Mouse (Mus musculus) kidney, embryonic 16.5 days (tissue): Measurements from ENCODE around the gene Wfdc15a. TPM values are rescaled to one million over a fixed set of nuclear protein-coding genes. Genes with fewer than 3 reads are reported as not detected.

ENCODE experiments used
- ATAC-seq: fragments of 200-750 bp; cut with Nextera tagmentation; 2 replicates; pipeline ENCODE4 v1.8.0; 2017; ENCODE audit warnings: moderate TSS enrichment; ENCODE audit not compliant: low FRiP score, low TSS enrichment
- H3K27ac ChIP-seq: fragments of 300-500 bp; sonication (generic); 2 replicates; pipeline ENCODE4 v1.5.1; 2014; ENCODE audit warnings: low read length
- H3K27me3 ChIP-seq: fragments of 300-500 bp; sonication (generic); 2 replicates; pipeline ENCODE4 v1.6.1; 2014; ENCODE audit warnings: low read length, control low read depth, mixed read lengths; ENCODE audit not compliant: insufficient read depth
- H3K36me3 ChIP-seq: fragments of 300-500 bp; sonication (generic); 2 replicates; pipeline ENCODE4 v1.6.1; 2014; ENCODE audit warnings: low read length, control low read depth, mixed read lengths; ENCODE audit not compliant: insufficient read depth
- H3K4me1 ChIP-seq: fragments of 300-500 bp; sonication (generic); 2 replicates; pipeline ENCODE4 v1.6.1; 2014; ENCODE audit warnings: low read length, control low read depth, mixed read lengths; ENCODE audit not compliant: insufficient read depth
- H3K4me2 ChIP-seq: fragments of 300-500 bp; sonication (generic); replicated peaks from 2 replicates; pipeline ENCODE4 v1.6.1; 2014; ENCODE audit warnings: low read depth, low read length
- H3K4me3 ChIP-seq: fragments of 300-500 bp; sonication (generic); 2 replicates; pipeline ENCODE4 v1.5.1; 2014; ENCODE audit warnings: mild to moderate bottlenecking, low read length
- H3K9ac ChIP-seq: fragments of 300-500 bp; sonication (generic); replicated peaks from 2 replicates; pipeline ENCODE4 v1.6.1; 2014; ENCODE audit warnings: low read length
- H3K9me3 ChIP-seq: fragments of 300-500 bp; sonication (generic); 2 replicates; pipeline ENCODE4 v1.6.1; 2016; ENCODE audit warnings: low read length, control low read depth
- WGBS: fragments of 180-500 bp; shearing (Covaris S2); extraction: QIAGEN DNeasy Blood & Tissue Kit; methylation state at CpG from one replicate; pipeline ENCODE4 v1.1.7; 2014; 5-methylcytosine and 5-hydroxymethylcytosine counted together
- polyA plus RNA-seq: library from polyadenylated mRNA; unstranded; fragments of >200 nt; fragmentation: Nextera tagmentation; extraction: Ambion mirVana; gene quantifications from 2 replicates; pipeline ENCODE4 v1.2.1, GENCODE M21; 2015

Gene Wfdc15a
- polyA plus RNA-seq, 1 experiment from 2014 or later: not detected

- peaks cover 15% of the 10 kb centered on the region for H3K4me1 ChIP-seq
- H3K9me3 ChIP-seq: no peaks in the 10 kb centered on the region
- ATAC-seq: peak; percentile 43; the same call in 1 of the 2 replicates
- peak overlapping the region; percentile 56 for H3K4me2 ChIP-seq
- no peaks in the 10 kb centered on the region for H3K36me3 ChIP-seq
- WGBS: 10% methylated on average over 90 of the region's 90 CpGs
- no peak overlapping the region; the same call in 1 of the 2 replicates for H3K9ac ChIP-seq
- H3K27ac ChIP-seq: no peak overlapping the region
- H3K27me3 ChIP-seq: peaks cover 60% of the 10 kb centered on the region
- H3K4me3 ChIP-seq: peak overlapping the region; percentile 34
These were observed 32.0 kb downstream of the Wfdc15a start for GRCm38 (mm10) chr2:164167752-164168570.

DNA sequence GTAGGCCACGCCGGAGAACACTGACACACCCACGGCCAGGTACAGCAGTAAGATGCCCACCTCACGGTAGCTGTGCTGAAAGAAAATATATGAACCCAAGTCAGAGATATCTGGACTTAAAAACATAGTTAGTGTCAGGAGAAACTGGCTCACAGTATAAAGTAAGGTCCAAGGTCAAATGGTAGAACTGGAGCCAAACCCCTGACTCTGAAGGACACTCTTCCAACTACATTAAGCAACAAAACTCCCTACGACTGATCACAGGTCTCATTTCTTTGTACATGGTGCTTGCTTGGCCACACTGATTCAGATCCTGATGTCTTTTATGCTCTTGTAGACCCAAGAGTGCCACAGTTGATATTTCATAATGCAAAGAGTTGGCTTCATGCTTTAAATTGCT lies 35.0 kb downstream of the Wfdc15a start:
- no peak overlapping the region for H3K9ac ChIP-seq
- H3K4me3 ChIP-seq: no peak overlapping the region
- H3K4me2 ChIP-seq: no peak overlapping the region
- WGBS: 90% methylated on average over 5 of the region's 5 CpGs
- no peak overlapping the region for H3K27ac ChIP-seq
- no peaks in the 10 kb centered on the region for H3K36me3 ChIP-seq
- peaks cover 8% of the 10 kb centered on the region for H3K4me1 ChIP-seq
- ATAC-seq: no peak
- peaks cover 39% of the 10 kb centered on the region for H3K27me3 ChIP-seq
- no peaks in the 10 kb centered on the region for H3K9me3 ChIP-seq

DNA sequence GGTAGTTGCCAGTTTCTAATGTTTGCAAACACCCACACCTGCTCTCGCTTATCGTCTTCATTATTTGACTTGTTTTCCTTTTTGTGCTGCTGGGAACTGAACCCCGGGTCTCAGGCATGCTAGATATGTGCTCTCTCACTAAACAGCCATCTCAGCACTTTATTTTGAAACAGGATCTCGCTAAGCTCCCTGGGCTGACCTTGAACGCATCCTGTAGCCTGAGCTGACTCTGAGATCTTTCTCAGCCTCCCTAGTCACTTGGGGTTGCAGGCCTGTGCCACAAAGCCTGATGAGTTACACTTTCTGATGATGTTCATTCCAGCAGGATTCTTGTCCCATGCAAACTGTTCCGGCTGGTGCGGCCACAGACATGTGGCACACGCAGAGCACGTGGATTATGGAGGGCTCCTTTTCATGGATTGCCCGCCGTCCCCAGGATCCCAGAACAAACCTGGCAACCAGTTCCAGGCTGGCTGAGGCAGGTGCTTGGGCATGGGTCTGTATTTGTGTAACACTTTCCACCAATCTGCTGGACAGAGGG lies 38.3 kb downstream of the Wfdc15a start:
- H3K27me3 ChIP-seq: peaks cover 5% of the 10 kb centered on the region; the same call in 1 of the 2 replicates
- H3K4me1 ChIP-seq: no peaks in the 10 kb centered on the region
- H3K9ac ChIP-seq: no peak overlapping the region
- H3K27ac ChIP-seq: no peak overlapping the region
- no peak overlapping the region for H3K4me3 ChIP-seq
- no peaks in the 10 kb centered on the region for H3K36me3 ChIP-seq
- no peak overlapping the region for H3K4me2 ChIP-seq
- 69% methylated on average over 11 of the region's 11 CpGs for WGBS
- no peaks in the 10 kb centered on the region for H3K9me3 ChIP-seq
- no peak for ATAC-seq

GRCm38 (mm10) chr2:164158838-164159237 lies 41.1 kb downstream of the Wfdc15a start:
- H3K27me3 ChIP-seq: no peaks in the 10 kb centered on the region
- ATAC-seq: no peak
- no peak overlapping the region for H3K4me3 ChIP-seq
- no peak overlapping the region for H3K4me2 ChIP-seq
- no peak overlapping the region for H3K27ac ChIP-seq
- no peaks in the 10 kb centered on the region for H3K36me3 ChIP-seq
- WGBS: 74% methylated on average over 2 of the region's 2 CpGs
- no peaks in the 10 kb centered on the region for H3K4me1 ChIP-seq
- no peaks in the 10 kb centered on the region for H3K9me3 ChIP-seq
- H3K9ac ChIP-seq: no peak overlapping the region

DNA sequence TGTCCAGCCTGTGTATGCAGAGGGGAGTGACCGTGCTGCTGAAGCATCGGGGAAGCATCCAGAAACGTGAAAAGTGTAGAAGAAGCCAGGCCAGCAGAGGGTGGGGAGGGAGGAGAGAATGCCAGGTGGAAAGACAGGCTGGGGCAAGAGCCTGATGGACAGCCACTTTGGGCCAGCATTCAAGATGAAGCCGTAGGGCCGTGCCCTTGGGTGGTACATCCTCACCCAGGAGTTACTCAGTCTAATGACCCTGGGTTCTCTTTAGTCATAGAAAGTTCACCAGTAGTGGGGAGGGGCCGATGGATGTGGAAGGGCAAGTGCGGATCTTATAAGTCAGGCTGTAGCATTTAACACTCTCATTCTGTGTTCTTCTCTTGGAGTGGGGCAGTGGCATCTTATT lies 43.8 kb downstream of the Wfdc15a start:
- Histone ChIP-seq H3K27ac (no peak overlapping the region), H3K4me3 (no peak overlapping the region)

GRCm38 (mm10) chr2:164154007-164154406 lies 45.9 kb downstream of the Wfdc15a start:
- Histone ChIP-seq H3K27ac (no peak overlapping the region), H3K4me1 (peaks cover 11% of the 10 kb centered on the region; the same call in 1 of the 2 replicates), H3K9me3 (no peaks in the 10 kb centered on the region), H3K27me3 (no peaks in the 10 kb centered on the region), H3K4me3 (no peak overlapping the region), H3K9ac (no peak overlapping the region), H3K36me3 (peaks cover 17% of the 10 kb centered on the region), H3K4me2 (no peak overlapping the region)
- WGBS: 89% methylated on average over 10 of the region's 10 CpGs
- no peak for ATAC-seq

More for the DNA sequence above, 43.8 kb downstream of the Wfdc15a start:
- no peaks in the 10 kb centered on the region for H3K4me1 ChIP-seq
- WGBS: 83% methylated on average over 7 of the region's 7 CpGs
- no peaks in the 10 kb centered on the region for H3K27me3 ChIP-seq
- H3K9me3 ChIP-seq: no peaks in the 10 kb centered on the region
- H3K36me3 ChIP-seq: peaks cover 17% of the 10 kb centered on the region
- ATAC-seq: no peak
- H3K9ac ChIP-seq: no peak overlapping the region
- H3K4me2 ChIP-seq: no peak overlapping the region

DNA sequence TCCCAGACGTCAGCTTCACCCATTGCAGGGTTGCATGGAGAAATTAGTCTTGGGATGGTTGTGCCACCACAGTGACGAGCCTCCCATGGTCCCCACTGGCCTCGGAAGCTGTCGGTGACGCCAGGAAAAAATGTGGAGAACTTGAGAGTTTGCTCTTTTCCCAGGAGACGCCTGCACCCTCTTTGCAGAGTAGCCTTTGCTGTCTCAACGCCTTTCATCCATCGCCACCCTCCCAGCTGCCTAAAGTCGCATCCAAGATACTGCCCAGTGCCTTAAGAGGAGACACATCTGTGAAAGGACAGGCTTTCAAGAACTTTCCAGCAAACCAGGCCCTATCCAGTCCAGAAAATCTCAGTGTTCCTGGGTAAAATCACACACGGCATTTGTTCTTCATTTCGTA lies 47.6 kb downstream of the Wfdc15a start:
- no peak overlapping the region for H3K9ac ChIP-seq
- H3K36me3 ChIP-seq: peaks cover 17% of the 10 kb centered on the region
- no peaks in the 10 kb centered on the region for H3K9me3 ChIP-seq
- no peak overlapping the region for H3K27ac ChIP-seq
- H3K27me3 ChIP-seq: no peaks in the 10 kb centered on the region
- 91% methylated on average over 11 of the region's 11 CpGs for WGBS
- ATAC-seq: no peak
- no peak overlapping the region for H3K4me2 ChIP-seq
- peaks cover 11% of the 10 kb centered on the region; the same call in 1 of the 2 replicates for H3K4me1 ChIP-seq
- H3K4me3 ChIP-seq: no peak overlapping the region

- no peak for ATAC-seq
- peaks cover 17% of the 10 kb centered on the region for H3K36me3 ChIP-seq
- H3K4me1 ChIP-seq: peaks cover 11% of the 10 kb centered on the region; the same call in 1 of the 2 replicates
- H3K27me3 ChIP-seq: no peaks in the 10 kb centered on the region
- no peak overlapping the region for H3K4me2 ChIP-seq
- 0 out of 2 replicates have a peak overlapping the region, but pooled peaks have one; percentile 36 for H3K27ac ChIP-seq
- H3K9me3 ChIP-seq: no peaks in the 10 kb centered on the region
- H3K9ac ChIP-seq: no peak overlapping the region
- H3K4me3 ChIP-seq: no peak overlapping the region
- 24% methylated on average over 14 of the region's 14 CpGs for WGBS
These were observed 49.7 kb downstream of the Wfdc15a start for GRCm38 (mm10) chr2:164150086-164150760.
